In the genomic region with DNA sequence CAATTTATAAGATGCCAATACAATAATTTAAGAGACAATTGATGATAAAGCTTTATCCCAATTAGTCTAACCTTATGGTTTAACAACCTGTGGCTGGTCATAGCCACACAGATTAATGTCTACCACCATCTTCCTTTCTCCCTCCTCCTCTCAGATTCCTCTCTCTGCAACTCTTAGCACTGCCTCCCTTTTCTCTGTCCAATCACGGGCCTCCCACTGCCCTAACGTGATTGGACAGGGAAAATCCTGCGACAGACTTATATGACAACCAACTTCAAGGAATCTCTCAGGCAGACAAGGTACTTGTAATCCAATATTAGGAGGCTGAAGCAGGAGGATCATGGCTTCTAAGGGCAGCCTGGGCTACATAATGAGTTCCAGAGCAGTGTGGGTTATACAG, we compare ENCODE assay signal across 25 mouse cellular contexts. TPM values are rescaled to one million over a fixed set of nuclear protein-coding genes. Genes with fewer than 3 reads are reported as not detected.
DNase-seq lines count a peak whose midpoint lies in the region; TF ChIP-seq lines count a peak whose summit lies in the region.
"Had no signal": no experiment of that assay in that cellular context is flagged by ENCODE, and none has a peak within 500 bp of the region (broad histone marks: within the 10 kb centered on the region; RNA-seq: fewer than 3 reads in every experiment).

No protein-coding gene starts in this region.

- TF ChIP-seq CTCF in E14TG2a.4 (conservative IDR thresholded peaks at IDR 0.05; ENCODE audit: low read length), result no peak

- DNase-seq in heart, adult 11 months, result peak; percentile 27
- DNase-seq in heart, postnatal 25 days (ENCODE audit: low spot score), result no peak
- DNase-seq in R1 (ENCODE audit: low read depth, low spot score), result peak; percentile 77
- no peak for DNase-seq in spleen, postnatal 4 days (ENCODE audit: low spot score in 2 of 2)
- no peak for DNase-seq in spleen, postnatal 10 days (ENCODE audit: low spot score in 2 of 2)
- DNase-seq: adrenal gland, adult 2 months; adrenal gland, postnatal 10 days; adrenal gland, postnatal 25 days; B cell, adult 2 months; cerebellum, adult 11 months; cerebellum, adult 18-20 months; cerebellum, adult 8-10 months; cerebellum, adult 9-11 months; cerebellum, postnatal 14 days; cerebellum, postnatal 36 days; embryo, embryonic 11 days had no signal

- no peaks in the 10 kb centered on the region for H3K9me3 ChIP-seq in E14TG2a.4 (ENCODE audit: low read length)
- H3K9me3 ChIP-seq: embryonic facial prominence, embryonic 13.5 days; embryonic facial prominence, embryonic 15.5 days; forebrain, embryonic 10.5 days; forebrain, embryonic 12.5 days; G1E had no signal

- no peaks in the 10 kb centered on the region for H3K27me3 ChIP-seq in E14TG2a.4 (ENCODE audit: insufficient read depth, low read length)
- H3K27me3 ChIP-seq: CH12.LX; embryonic facial prominence, embryonic 13.5 days; embryonic facial prominence, embryonic 15.5 days; forebrain, embryonic 12.5 days; Patski had no signal

- intact Hi-C loops in heart, postnatal 25 days (cut with DNase I), result no loop called here

- H3K36me3 ChIP-seq in E14TG2a.4 (ENCODE audit: insufficient read depth, low read length), result no peaks in the 10 kb centered on the region
- H3K36me3 ChIP-seq: embryonic facial prominence, embryonic 13.5 days; embryonic facial prominence, embryonic 15.5 days; forebrain, embryonic 10.5 days; forebrain, embryonic 12.5 days; G1E had no signal

- H3K4me1 ChIP-seq in E14TG2a.4 (replicated peaks; ENCODE audit: low read depth, low read length), result peaks cover 49% of the 10 kb centered on the region
- H3K4me1 ChIP-seq: embryonic facial prominence, embryonic 15.5 days had no signal

- H3K4me3 ChIP-seq in E14TG2a.4 (replicated peaks; ENCODE audit: low read length), result peak overlapping the region; percentile 70
- H3K4me3 ChIP-seq: embryonic facial prominence, embryonic 13.5 days; embryonic facial prominence, embryonic 15.5 days; erythroblast, embryonic 14.5 days; forebrain, embryonic 10.5 days; forebrain, embryonic 12.5 days had no signal

RNA-seq across cellular contexts. Expression of a gene that starts 8.7 kb away (rescaled TPM):
- 1 to 10 TPM; 7.9 to 9.3 TPM for total RNA-seq in heart, postnatal 25 days (2021)

Comparison
In these comparisons a context has a peak if more than half of its experiments do, and no peak if none do; other contexts are left out.
1. DNase-seq: peak in heart, adult 11 months (single experiment) and R1 (single experiment); none in heart, postnatal 25 days (single experiment), spleen, postnatal 4 days (0 of 2) and spleen, postnatal 10 days (0 of 2).